Mouse (Mus musculus) embryonic facial prominence, embryonic 11.5 days (tissue): Measurements from ENCODE around the gene Tusc2. TPM values are rescaled to one million over a fixed set of nuclear protein-coding genes. Genes with fewer than 3 reads are reported as not detected.
"Not testable (repeated sequence)": the region's sequence is repeated elsewhere in the genome, so short reads cannot be mapped to it uniquely, and the experiment has no call there.

ENCODE experiments used
- ATAC-seq: fragments of 200-750 bp; cut with Nextera tagmentation; replicated peaks from 2 replicates; pipeline ENCODE4 v1.8.0; 2017; ENCODE audit warnings: low read depth; ENCODE audit not compliant: insufficient number of reproducible peaks, low FRiP score, low TSS enrichment
- DNase-seq: peaks from one replicate; pipeline ENCODE4 v3.0.0-alpha.2; 2015; ENCODE audit warnings: low spot score
- H3K27ac ChIP-seq: fragments of 300-500 bp; sonication (generic); replicated peaks from 2 replicates; pipeline ENCODE4 v1.5.1; 2014; ENCODE audit warnings: mild to moderate bottlenecking, low read depth, low read length, control low read depth
- H3K27me3 ChIP-seq: fragments of 300-500 bp; sonication (generic); 2 replicates; pipeline ENCODE4 v1.6.1; 2014; ENCODE audit warnings: mild to moderate bottlenecking, low read length, moderate library complexity, mixed read lengths; ENCODE audit not compliant: control insufficient read depth, insufficient read depth
- H3K36me3 ChIP-seq: fragments of 300-500 bp; sonication (generic); replicated peaks from 2 replicates; pipeline ENCODE4 v1.6.1; 2014; ENCODE audit warnings: low read depth, mild to moderate bottlenecking, low read length, moderate library complexity, mixed read lengths; ENCODE audit not compliant: control insufficient read depth, insufficient read depth
- H3K4me1 ChIP-seq: fragments of 300-500 bp; sonication (generic); 2 replicates; pipeline ENCODE4 v1.6.1; 2014; ENCODE audit warnings: low read length, mixed read lengths; ENCODE audit not compliant: control insufficient read depth, insufficient read depth
- H3K4me2 ChIP-seq: fragments of 300-500 bp; sonication (generic); 2 replicates; pipeline ENCODE4 v1.6.1; 2014; ENCODE audit warnings: low read depth, mild to moderate bottlenecking, control low read depth, low read length, moderate library complexity
- H3K4me3 ChIP-seq: fragments of 300-500 bp; sonication (generic); 2 replicates; pipeline ENCODE4 v1.5.1; 2014; ENCODE audit warnings: low read depth, low read length, control low read depth
- H3K9ac ChIP-seq: fragments of 300-500 bp; sonication (generic); replicated peaks from 2 replicates; pipeline ENCODE4 v1.6.1; 2014; ENCODE audit warnings: mild to moderate bottlenecking, control low read depth, low read length
- H3K9me3 ChIP-seq: fragments of 300-500 bp; sonication (generic); replicated peaks from 2 replicates; pipeline ENCODE4 v1.6.1; 2016; ENCODE audit warnings: mild to moderate bottlenecking, low read length, inconsistent platforms, mixed read lengths; ENCODE audit not compliant: control insufficient read depth
- WGBS: fragments of 180-500 bp; shearing (Covaris S2); extraction: QIAGEN DNeasy Blood & Tissue Kit; methylation state at CpG from one replicate; pipeline ENCODE4 v1.1.7; 2014; 5-methylcytosine and 5-hydroxymethylcytosine counted together
- polyA plus RNA-seq: library from polyadenylated mRNA; unstranded; fragments of >200 nt; fragmentation: Nextera tagmentation; extraction: Ambion mirVana; gene quantifications from 2 replicates; pipeline ENCODE4 v1.2.1, GENCODE M21; 2014

The Tusc2 gene
- polyA plus RNA-seq, 1 experiment from 2014 or later: 68.5 TPM

GRCm38 (mm10) chr9:107570845-107571244, 7.8 kb downstream of the Tusc2 start:
- Histone ChIP-seq H3K9me3 (no peaks in the 10 kb centered on the region), H3K36me3 (peaks cover 7% of the 10 kb centered on the region), H3K4me3 (peak overlapping the region; percentile 86), H3K27ac (no peak overlapping the region), H3K4me1 (0 out of 2 replicates have a peak, but pooled peaks cover 6% of the 10 kb centered on the region), H3K4me2 (peak overlapping the region; percentile 51), H3K27me3 (no peaks in the 10 kb centered on the region), H3K9ac (peak overlapping the region; percentile 87)
- DNase-seq (no peak), ATAC-seq (no peak)
- WGBS: 94% methylated on average over 21 of the region's 21 CpGs

- Histone ChIP-seq H3K4me1 (0 out of 2 replicates have a peak, but pooled peaks cover 6% of the 10 kb centered on the region), H3K27me3 (no peaks in the 10 kb centered on the region), H3K27ac (no peak overlapping the region), H3K4me2 (no peak overlapping the region), H3K9me3 (no peaks in the 10 kb centered on the region), H3K4me3 (no peak overlapping the region; the same call in 1 of the 2 replicates), H3K9ac (no peak overlapping the region), H3K36me3 (peaks cover 7% of the 10 kb centered on the region)
- WGBS: 92% methylated on average over 22 of the region's 22 CpGs
- DNase-seq: no peak
- ATAC-seq: no peak
Measured at GRCm38 (mm10) chr9:107571534-107572326, 8.7 kb downstream of the Tusc2 start.

GRCm38 (mm10) chr9:107572327-107572662, 9.2 kb downstream of the Tusc2 start:
- 90% methylated on average over 2 of the region's 2 CpGs for WGBS
- Histone ChIP-seq H3K4me3 (no peak overlapping the region; the same call in 1 of the 2 replicates), H3K36me3 (peaks cover 7% of the 10 kb centered on the region), H3K27me3 (no peaks in the 10 kb centered on the region), H3K9me3 (no peaks in the 10 kb centered on the region), H3K4me1 (0 out of 2 replicates have a peak, but pooled peaks cover 6% of the 10 kb centered on the region), H3K4me2 (no peak overlapping the region), H3K27ac (no peak overlapping the region), H3K9ac (no peak overlapping the region)
- DNase-seq (no peak), ATAC-seq (no peak)

- not testable (repeated sequence) for H3K9ac ChIP-seq, H3K4me1 ChIP-seq
- WGBS: 83% methylated on average over 6 of the region's 6 CpGs
Measured at GRCm38 (mm10) chr9:107573774-107574173, 10.7 kb downstream of the Tusc2 start.

GRCm38 (mm10) chr9:107575579-107576356, 12.7 kb downstream of the Tusc2 start:
- no peak overlapping the region for H3K27ac ChIP-seq
- no peak overlapping the region for H3K9ac ChIP-seq
- H3K36me3 ChIP-seq: peaks cover 7% of the 10 kb centered on the region
- H3K4me1 ChIP-seq: no peaks in the 10 kb centered on the region; the same call in 1 of the 2 replicates
- ATAC-seq (no peak), DNase-seq (peak; percentile 44)
- 85% methylated on average over 14 of the region's 14 CpGs for WGBS
- H3K9me3 ChIP-seq: no peaks in the 10 kb centered on the region
- no peak overlapping the region for H3K4me3 ChIP-seq
- H3K27me3 ChIP-seq: no peaks in the 10 kb centered on the region
- no peak overlapping the region for H3K4me2 ChIP-seq

More at GRCm38 (mm10) chr9:107573774-107574173, 10.7 kb downstream of the Tusc2 start:
- not testable (repeated sequence) for H3K4me2 ChIP-seq, H3K9me3 ChIP-seq, ATAC-seq, H3K27ac ChIP-seq, DNase-seq, H3K27me3 ChIP-seq, H3K36me3 ChIP-seq, H3K4me3 ChIP-seq

- H3K4me2 ChIP-seq: peak within 1 kb of the TSS; percentile 65
- no peaks in the 10 kb centered on the region for H3K27me3 ChIP-seq
- no peaks in the 10 kb centered on the region; the same call in 1 of the 2 replicates for H3K4me1 ChIP-seq
- ATAC-seq (peak; percentile 64), DNase-seq (peak; percentile 86)
- H3K9me3 ChIP-seq: no peaks in the 10 kb centered on the region
- H3K36me3 ChIP-seq: peaks cover 7% of the 10 kb centered on the region
- peak within 1 kb of the TSS; percentile 33 for H3K4me3 ChIP-seq
- 19% methylated on average over 16 of the region's 16 CpGs for WGBS
- peak within 1 kb of the TSS; percentile 53 for H3K27ac ChIP-seq
- peak within 1 kb of the TSS; percentile 63 for H3K9ac ChIP-seq
Measured at GRCm38 (mm10) chr9:107576357-107577107, 13.5 kb downstream of the Tusc2 start, which contains the start of gene Hyal1. TSS of gene Hyal1 (plus strand) at chr9:107576927.

- DNase-seq (no peak), ATAC-seq (no peak)
- Histone ChIP-seq H3K27ac (no peak overlapping the region), H3K9ac (no peak overlapping the region), H3K4me1 (no peaks in the 10 kb centered on the region; the same call in 1 of the 2 replicates), H3K27me3 (no peaks in the 10 kb centered on the region), H3K4me3 (no peak overlapping the region), H3K4me2 (no peak overlapping the region), H3K9me3 (no peaks in the 10 kb centered on the region), H3K36me3 (peaks cover 3% of the 10 kb centered on the region; the same call in 1 of the 2 replicates)
- 93% methylated on average over 10 of the region's 10 CpGs for WGBS
Measured at GRCm38 (mm10) chr9:107577871-107578270, 14.8 kb downstream of the Tusc2 start.
